Mouse (Mus musculus): ENCODE results near the gene Dlgap3. TPM values are rescaled to one million over a fixed set of nuclear protein-coding genes. Genes with fewer than 3 reads are reported as not detected.

The Dlgap3 gene
- polyA plus RNA-seq, 1 experiment: 0.27 TPM

DNA sequence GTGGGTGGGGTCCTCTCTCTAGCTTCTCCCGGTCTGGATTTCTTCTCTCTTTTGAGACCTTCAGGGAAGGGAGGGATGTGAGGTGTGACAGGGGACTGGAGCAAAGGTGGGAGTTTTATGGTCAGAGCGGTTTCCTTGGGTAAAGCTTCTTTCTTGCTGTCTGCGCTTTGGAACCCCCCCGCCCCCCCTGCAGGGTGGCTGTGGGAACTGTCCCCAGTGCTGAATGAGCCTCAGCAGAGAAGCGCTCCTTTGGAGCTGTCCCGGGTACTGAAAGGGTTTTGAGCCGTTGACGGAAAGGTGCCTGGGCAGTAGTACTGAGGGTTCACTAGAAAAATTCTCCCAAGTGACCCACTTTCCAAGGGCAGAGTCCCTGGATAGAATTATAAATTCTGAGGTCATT is 4.5 kb downstream of the Dlgap3 start:
- TF ChIP-seq CTCF (conservative IDR thresholded peaks at IDR 0.05; ENCODE audit: insufficient read depth, insufficient read length, low read depth, low read length) (no peak), POLR2A (IDR thresholded peaks at IDR 0.05; ENCODE audit: low read depth, low read length) (no peak)
- no peak overlapping the region for H3K27ac ChIP-seq (ENCODE audit: insufficient read depth, low read depth, low read length)
- 1% methylated on average over 8 of the region's 8 CpGs for WGBS
- H3K4me1 ChIP-seq (ENCODE audit: control insufficient read depth, insufficient read depth, low read length): no peaks in the 10 kb centered on the region
- peaks cover 1% of the 10 kb centered on the region; the same call in 1 of the 2 replicates for H3K27me3 ChIP-seq (replicated peaks; ENCODE audit: control insufficient read depth, insufficient read depth, low read length)
- H3K4me3 ChIP-seq (ENCODE audit: insufficient read depth, low read depth, low read length): no peak overlapping the region
- no peaks in the 10 kb centered on the region for H3K36me3 ChIP-seq (ENCODE audit: control insufficient read depth, insufficient read depth, low read length)
- DNase-seq: peak; percentile 48

DNA sequence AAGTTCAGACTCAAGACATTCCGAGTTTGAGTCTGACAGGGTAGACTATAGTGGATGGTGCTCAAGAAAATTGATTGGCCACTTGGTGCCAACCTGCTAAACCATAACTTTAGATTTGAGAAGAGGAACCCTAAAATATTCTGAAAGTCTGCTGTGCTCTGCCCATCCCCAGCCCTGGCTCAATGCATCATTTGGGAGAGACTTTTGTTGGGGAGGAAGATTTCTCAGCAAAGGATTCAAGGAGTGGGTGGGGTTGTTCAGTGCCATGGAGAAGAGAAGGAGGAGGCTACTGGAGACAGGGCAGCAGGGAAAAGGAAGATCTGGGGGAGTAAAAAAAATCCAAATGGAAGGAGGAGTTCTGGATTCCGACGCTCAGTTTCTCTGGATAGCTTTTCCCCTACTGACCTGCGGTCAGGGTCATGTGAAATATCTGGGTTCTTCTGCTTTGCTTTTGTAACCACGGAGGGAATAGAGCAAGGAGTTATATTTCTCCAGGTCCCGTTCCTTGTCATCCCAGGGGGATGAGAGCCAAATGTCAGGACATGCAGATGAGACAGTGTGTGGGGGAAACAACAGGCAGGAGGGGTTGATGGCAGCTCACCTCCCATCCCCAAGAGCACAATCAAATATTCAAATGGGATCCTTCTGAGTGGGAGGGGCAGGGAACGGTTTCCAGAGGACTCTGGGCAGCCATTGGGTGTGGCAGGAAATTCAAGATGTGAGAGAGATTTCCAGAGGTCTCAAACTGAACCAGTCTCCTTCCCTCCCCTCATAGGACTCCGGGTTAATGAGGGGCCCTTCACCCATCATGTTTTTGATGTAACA is 5.3 kb downstream of the Dlgap3 start:
- H3K36me3 ChIP-seq (ENCODE audit: control insufficient read depth, insufficient read depth, low read length): no peaks in the 10 kb centered on the region
- no peak for TF ChIP-seq CTCF (conservative IDR thresholded peaks at IDR 0.05; ENCODE audit: insufficient read depth, insufficient read length, low read depth, low read length)
- no peak for TF ChIP-seq POLR2A (IDR thresholded peaks at IDR 0.05; ENCODE audit: low read depth, low read length)
- no peaks in the 10 kb centered on the region for H3K27me3 ChIP-seq (replicated peaks; ENCODE audit: control insufficient read depth, insufficient read depth, low read length)
- no peaks in the 10 kb centered on the region for H3K4me1 ChIP-seq (ENCODE audit: control insufficient read depth, insufficient read depth, low read length)
- 49% methylated on average over 8 of the region's 8 CpGs for WGBS
- H3K4me3 ChIP-seq (ENCODE audit: insufficient read depth, low read depth, low read length): no peak overlapping the region
- H3K27ac ChIP-seq (ENCODE audit: insufficient read depth, low read depth, low read length): no peak overlapping the region
- no peak for DNase-seq

DNA sequence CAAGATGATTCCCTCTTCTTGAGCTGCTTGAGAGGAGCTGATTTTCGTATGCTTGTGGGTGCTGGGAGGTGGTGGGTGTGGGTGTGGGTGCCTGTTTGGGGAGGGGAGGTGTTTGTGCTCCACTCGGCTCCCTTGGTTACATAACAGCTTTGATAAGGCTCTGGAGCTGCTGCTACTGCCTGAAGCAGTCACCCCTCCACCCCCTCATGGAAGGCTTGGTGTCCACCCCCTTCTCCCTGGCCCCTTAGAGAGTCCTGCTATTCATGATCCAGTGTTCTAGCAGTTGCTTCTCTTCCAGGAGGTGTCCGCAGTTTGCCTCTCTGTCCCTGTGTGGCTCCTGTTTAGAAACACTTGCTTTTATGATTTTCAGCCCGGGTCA is 5.9 kb downstream of the Dlgap3 start:
- Histone ChIP-seq H3K4me1 (ENCODE audit: control insufficient read depth, insufficient read depth, low read length) (no peaks in the 10 kb centered on the region), H3K36me3 (ENCODE audit: control insufficient read depth, insufficient read depth, low read length) (no peaks in the 10 kb centered on the region), H3K4me3 (ENCODE audit: insufficient read depth, low read depth, low read length) (no peak overlapping the region), H3K27ac (ENCODE audit: insufficient read depth, low read depth, low read length) (no peak overlapping the region), H3K27me3 (replicated peaks; ENCODE audit: control insufficient read depth, insufficient read depth, low read length) (no peaks in the 10 kb centered on the region)
- WGBS: 46% methylated on average over 4 of the region's 4 CpGs
- no peak for DNase-seq
- TF ChIP-seq POLR2A (IDR thresholded peaks at IDR 0.05; ENCODE audit: low read depth, low read length): no peak
- TF ChIP-seq CTCF (conservative IDR thresholded peaks at IDR 0.05; ENCODE audit: insufficient read depth, insufficient read length, low read depth, low read length): no peak

DNA sequence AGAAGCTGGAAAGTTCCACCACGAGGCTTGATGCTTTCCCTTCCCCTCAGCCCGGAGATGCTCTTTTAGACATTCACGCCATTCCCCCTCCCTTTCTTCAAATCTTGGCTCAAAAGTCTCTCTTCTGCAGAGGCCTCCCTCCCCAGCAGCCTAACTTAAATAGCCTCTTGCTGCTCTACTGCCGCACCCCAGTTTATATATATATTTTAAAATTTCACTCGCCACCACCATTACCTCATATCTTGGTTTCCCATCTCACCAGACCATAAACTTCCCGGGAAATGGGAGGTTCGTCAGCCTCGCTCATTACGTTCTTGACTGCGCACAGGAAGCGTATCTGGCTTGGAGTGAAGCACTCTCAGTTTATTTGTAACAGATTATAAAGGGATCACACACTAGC is 9.0 kb downstream of the Dlgap3 start:
- Histone ChIP-seq H3K27me3 (replicated peaks; ENCODE audit: control insufficient read depth, insufficient read depth, low read length) (no peaks in the 10 kb centered on the region), H3K4me3 (ENCODE audit: insufficient read depth, low read depth, low read length) (no peak overlapping the region), H3K4me1 (ENCODE audit: control insufficient read depth, insufficient read depth, low read length) (no peaks in the 10 kb centered on the region), H3K27ac (ENCODE audit: insufficient read depth, low read depth, low read length) (no peak overlapping the region), H3K36me3 (ENCODE audit: control insufficient read depth, insufficient read depth, low read length) (no peaks in the 10 kb centered on the region)
- WGBS: 63% methylated on average over 11 of the region's 11 CpGs
- TF ChIP-seq CTCF (conservative IDR thresholded peaks at IDR 0.05; ENCODE audit: insufficient read depth, insufficient read length, low read depth, low read length) (no peak), POLR2A (IDR thresholded peaks at IDR 0.05; ENCODE audit: low read depth, low read length) (no peak)
- no peak for DNase-seq

DNA sequence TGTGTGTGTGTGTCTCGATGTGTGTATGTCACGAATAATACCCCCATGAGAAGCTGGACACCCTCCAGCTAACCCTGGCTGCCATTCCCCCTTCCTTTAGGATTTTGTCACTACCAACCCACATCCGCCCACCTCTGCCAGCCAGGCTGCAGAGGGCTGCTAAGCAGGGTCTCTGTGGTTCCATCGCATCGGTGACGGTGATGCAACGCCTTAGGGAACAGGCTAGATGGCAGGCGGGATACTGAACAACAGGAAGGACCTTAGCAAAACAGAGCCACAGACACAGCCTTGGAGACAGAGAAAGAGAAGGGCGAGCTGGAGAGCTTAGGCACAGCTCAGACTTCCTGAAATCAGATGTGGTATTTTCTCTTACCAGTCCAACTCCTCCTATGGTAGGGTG is 9.7 kb downstream of the Dlgap3 start:
- Histone ChIP-seq H3K4me1 (ENCODE audit: control insufficient read depth, insufficient read depth, low read length) (no peaks in the 10 kb centered on the region), H3K27me3 (replicated peaks; ENCODE audit: control insufficient read depth, insufficient read depth, low read length) (no peaks in the 10 kb centered on the region), H3K36me3 (ENCODE audit: control insufficient read depth, insufficient read depth, low read length) (no peaks in the 10 kb centered on the region), H3K27ac (ENCODE audit: insufficient read depth, low read depth, low read length) (no peak overlapping the region), H3K4me3 (ENCODE audit: insufficient read depth, low read depth, low read length) (no peak overlapping the region)
- WGBS: 44% methylated on average over 9 of the region's 9 CpGs
- TF ChIP-seq CTCF (conservative IDR thresholded peaks at IDR 0.05; ENCODE audit: insufficient read depth, insufficient read length, low read depth, low read length) (no peak), POLR2A (IDR thresholded peaks at IDR 0.05; ENCODE audit: low read depth, low read length) (no peak)
- DNase-seq: no peak

DNA sequence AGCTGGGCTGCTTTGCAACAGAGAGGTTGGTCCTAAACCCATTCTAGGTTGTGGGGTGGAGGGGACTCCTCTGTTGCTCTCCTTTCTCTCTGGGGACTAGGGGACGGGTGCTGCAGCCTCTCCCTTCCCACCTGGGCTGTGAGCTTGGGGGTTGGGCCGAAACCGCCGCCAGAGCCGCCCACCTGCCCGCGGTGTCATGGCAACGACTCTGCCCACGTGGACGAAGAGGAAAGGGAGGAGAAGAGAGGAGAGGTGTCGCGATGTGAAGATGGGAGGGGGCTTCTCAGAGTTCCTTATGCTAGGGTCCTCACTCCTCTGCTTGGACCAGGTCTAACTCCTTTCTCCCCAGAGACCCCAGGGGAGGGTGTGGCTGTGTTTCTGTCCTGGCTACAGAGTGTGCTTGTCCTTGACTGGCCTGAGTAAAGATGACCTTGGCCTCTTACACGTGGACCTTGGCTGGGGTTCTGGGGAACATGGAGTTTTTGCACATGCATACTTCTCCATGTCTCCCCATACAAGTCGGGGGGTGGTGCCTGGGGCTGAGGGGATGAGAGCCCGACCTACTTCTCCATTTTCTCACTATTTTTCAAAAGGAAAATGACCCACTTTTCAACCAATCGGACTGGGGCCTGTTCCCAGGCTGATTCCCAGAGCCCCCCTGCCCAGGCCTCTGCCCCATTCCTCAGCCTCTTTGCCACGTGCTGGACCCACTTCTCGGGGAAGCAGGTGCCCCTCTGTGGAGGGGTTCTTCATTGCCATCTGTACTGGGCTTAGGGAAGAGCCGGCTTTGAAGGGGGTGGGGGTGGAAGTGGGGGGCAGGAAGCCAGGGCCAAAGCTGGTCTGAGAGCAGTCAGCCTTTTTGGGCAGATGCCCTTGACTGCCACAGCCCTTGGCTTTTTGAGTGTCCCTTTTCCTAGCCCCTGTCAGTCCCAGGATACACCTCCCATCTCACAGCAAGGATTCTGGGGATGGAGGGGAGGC is 10.8 kb downstream of the Dlgap3 start:
- Histone ChIP-seq H3K4me3 (ENCODE audit: insufficient read depth, low read depth, low read length) (no peak overlapping the region), H3K27ac (ENCODE audit: insufficient read depth, low read depth, low read length) (no peak overlapping the region), H3K36me3 (ENCODE audit: control insufficient read depth, insufficient read depth, low read length) (no peaks in the 10 kb centered on the region), H3K27me3 (replicated peaks; ENCODE audit: control insufficient read depth, insufficient read depth, low read length) (no peaks in the 10 kb centered on the region), H3K4me1 (ENCODE audit: control insufficient read depth, insufficient read depth, low read length) (no peaks in the 10 kb centered on the region)
- TF ChIP-seq POLR2A (IDR thresholded peaks at IDR 0.05; ENCODE audit: low read depth, low read length) (no peak), CTCF (conservative IDR thresholded peaks at IDR 0.05; ENCODE audit: insufficient read depth, insufficient read length, low read depth, low read length) (no peak)
- DNase-seq: no peak
- WGBS: 14% methylated on average over 19 of the region's 19 CpGs

DNA sequence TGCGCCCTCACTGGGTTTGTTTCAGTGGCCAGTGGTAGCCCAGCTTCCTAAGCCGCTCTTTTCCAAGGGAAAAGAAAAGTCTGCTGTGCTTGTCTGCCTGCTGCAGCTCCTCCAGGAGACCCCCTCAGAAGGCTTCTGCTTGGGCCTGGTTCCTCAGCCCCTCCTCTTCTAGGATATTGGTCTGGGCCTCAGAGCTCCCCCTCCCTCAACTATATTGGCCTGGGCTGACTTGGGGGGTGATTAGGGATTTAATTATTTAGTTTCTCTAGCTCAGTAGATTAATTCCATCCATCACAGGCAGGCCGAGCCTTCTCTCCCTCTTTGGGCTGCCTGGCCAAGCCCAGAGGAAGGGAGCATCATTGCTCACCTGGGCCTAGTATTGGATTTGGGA is 11.4 kb downstream of the Dlgap3 start:
- H3K27me3 ChIP-seq (replicated peaks; ENCODE audit: control insufficient read depth, insufficient read depth, low read length): no peaks in the 10 kb centered on the region
- DNase-seq: no peak
- WGBS: 81% methylated on average over 3 of the region's 3 CpGs
- no peaks in the 10 kb centered on the region for H3K36me3 ChIP-seq (ENCODE audit: control insufficient read depth, insufficient read depth, low read length)
- no peak overlapping the region for H3K27ac ChIP-seq (ENCODE audit: insufficient read depth, low read depth, low read length)
- H3K4me3 ChIP-seq (ENCODE audit: insufficient read depth, low read depth, low read length): no peak overlapping the region
- no peaks in the 10 kb centered on the region for H3K4me1 ChIP-seq (ENCODE audit: control insufficient read depth, insufficient read depth, low read length)
- no peak for TF ChIP-seq CTCF (conservative IDR thresholded peaks at IDR 0.05; ENCODE audit: insufficient read depth, insufficient read length, low read depth, low read length)
